Mouse (Mus musculus): ENCODE measurements around the gene Qpctl. TPM values are rescaled to one million over a fixed set of nuclear protein-coding genes. Genes with fewer than 3 reads are reported as not detected.

Gene Qpctl
- polyA plus RNA-seq, 1 experiment from 2014 or later: 24.5 TPM

MicroRNAs encoded within 50 kb of the gene (microRNA counts, 519-probe panel; counts per million panel counts)
- 1,342 counts per million, percentile 11 among the panel's probes with 10 or more counts for microRNA mmu-miR-330

Small RNA genes within 50 kb of the gene (microRNA-seq; reads per million reads assigned to microRNA genes)
- gene Mir330: 340 reads per million, percentile 69 among the genes with 10 or more reads in this experiment

Other genes starting within 250 kb of the Qpctl start
- gene Ccdc61, start 238.9 kb downstream of the Qpctl start, polyA plus RNA-seq (2015; fragmentation: Nextera tagmentation; extraction: Ambion mirVana): 29.9 and 31.9 TPM in 2 replicates
- gene Nova2, start 223.4 kb downstream of the Qpctl start, polyA plus RNA-seq (2015; fragmentation: Nextera tagmentation; extraction: Ambion mirVana): 9.4 and 10.6 TPM in 2 replicates
- 0.84 and 0.93 TPM in 2 replicates for gene Nanos2, start 161.9 kb downstream of the Qpctl start, polyA plus RNA-seq (2015; fragmentation: Nextera tagmentation; extraction: Ambion mirVana)
- gene Mypop, start 158.0 kb downstream of the Qpctl start, polyA plus RNA-seq (2015; fragmentation: Nextera tagmentation; extraction: Ambion mirVana): 7.6 and 8.0 TPM in 2 replicates
- 28.4 and 28.6 TPM in 2 replicates for gene Irf2bp1, start 145.2 kb downstream of the Qpctl start, polyA plus RNA-seq (2015; fragmentation: Nextera tagmentation; extraction: Ambion mirVana)
- 0.31 and 1.3 TPM in 2 replicates for gene Foxa3, start 125.8 kb downstream of the Qpctl start, polyA plus RNA-seq (2015; fragmentation: Nextera tagmentation; extraction: Ambion mirVana)
- gene Sympk, start 124.9 kb downstream of the Qpctl start, polyA plus RNA-seq (2015; fragmentation: Nextera tagmentation; extraction: Ambion mirVana): 26.4 and 28.3 TPM in 2 replicates
- gene Rsph6a, start 94.6 kb downstream of the Qpctl start, polyA plus RNA-seq (2015; fragmentation: Nextera tagmentation; extraction: Ambion mirVana): 0.24 TPM in 1 of 2 replicates, not detected in the other
- 30.3 and 35.8 TPM in 2 replicates for gene Dmwd, start 73.1 kb downstream of the Qpctl start, polyA plus RNA-seq (2015; fragmentation: Nextera tagmentation; extraction: Ambion mirVana)
- gene Dmpk, start 65.4 kb downstream of the Qpctl start, polyA plus RNA-seq (2015; fragmentation: Nextera tagmentation; extraction: Ambion mirVana): 10.0 and 14.9 TPM in 2 replicates
- gene Six5, start 54.7 kb downstream of the Qpctl start, polyA plus RNA-seq (2015; fragmentation: Nextera tagmentation; extraction: Ambion mirVana): 1.8 and 3.1 TPM in 2 replicates
- gene Gm4969, start 30.9 kb downstream of the Qpctl start, polyA plus RNA-seq (2015; fragmentation: Nextera tagmentation; extraction: Ambion mirVana): 7.5 and 8.2 TPM in 2 replicates
- 15.5 and 17.0 TPM in 2 replicates for gene Fbxo46, start 29.4 kb downstream of the Qpctl start, polyA plus RNA-seq (2015; fragmentation: Nextera tagmentation; extraction: Ambion mirVana)
- gene Snrpd2, start 431 bp upstream of the Qpctl start, polyA plus RNA-seq (2015; fragmentation: Nextera tagmentation; extraction: Ambion mirVana): 122 and 124 TPM in 2 replicates
- gene Gipr, start 16.8 kb upstream of the Qpctl start, polyA plus RNA-seq (2015; fragmentation: Nextera tagmentation; extraction: Ambion mirVana): 1.2 and 2.1 TPM in 2 replicates
- 11.6 and 13.3 TPM in 2 replicates for gene Eml2, start 27.1 kb upstream of the Qpctl start, polyA plus RNA-seq (2015; fragmentation: Nextera tagmentation; extraction: Ambion mirVana)
- gene Gpr4, start 63.2 kb upstream of the Qpctl start, polyA plus RNA-seq (2015; fragmentation: Nextera tagmentation; extraction: Ambion mirVana): 3.1 and 3.3 TPM in 2 replicates
- 37.8 and 37.9 TPM in 2 replicates for gene Opa3, start 79.0 kb upstream of the Qpctl start, polyA plus RNA-seq (2015; fragmentation: Nextera tagmentation; extraction: Ambion mirVana)
- gene Vasp, start 122.5 kb upstream of the Qpctl start, polyA plus RNA-seq (2015; fragmentation: Nextera tagmentation; extraction: Ambion mirVana): 40.9 and 55.5 TPM in 2 replicates
- gene Ppm1n, start 130.8 kb upstream of the Qpctl start, polyA plus RNA-seq (2015; fragmentation: Nextera tagmentation; extraction: Ambion mirVana): 1.3 TPM in 2 replicates
- 105 and 121 TPM in 2 replicates for gene Rtn2, start 133.3 kb upstream of the Qpctl start, polyA plus RNA-seq (2015; fragmentation: Nextera tagmentation; extraction: Ambion mirVana)
- gene Fosb, start 160.8 kb upstream of the Qpctl start, polyA plus RNA-seq (2015; fragmentation: Nextera tagmentation; extraction: Ambion mirVana): 0.09 and 0.18 TPM in 2 replicates
- gene Ercc1, start 195.5 kb upstream of the Qpctl start, polyA plus RNA-seq (2015; fragmentation: Nextera tagmentation; extraction: Ambion mirVana): 78.5 and 93.5 TPM in 2 replicates
- 22.2 and 23.0 TPM in 2 replicates for gene Cd3eap, start 210.2 kb upstream of the Qpctl start, polyA plus RNA-seq (2015; fragmentation: Nextera tagmentation; extraction: Ambion mirVana)
- 1.9 and 2.1 TPM in 2 replicates for gene Ppp1r13l, start 210.5 kb upstream of the Qpctl start, polyA plus RNA-seq (2015; fragmentation: Nextera tagmentation; extraction: Ambion mirVana)
- gene Ercc2, start 232.7 kb upstream of the Qpctl start, polyA plus RNA-seq (2015; fragmentation: Nextera tagmentation; extraction: Ambion mirVana): 21.6 and 22.2 TPM in 2 replicates